Mouse (Mus musculus) T-helper 17 cell (primary cell): ENCODE data around the gene Gbf1.

ENCODE experiments used
- in situ Hi-C, 2 experiments: fragments of 300-600 bp; cut with MboI, MseI; formaldehyde crosslinking; loops; 1 replicate in 1 of 2; 2 replicates in 1 of 2; pipeline ENCODE4 v1.15.1; 2025; ENCODE audit warnings: high pct_unique_total_duplicates in 2 of 2

The Gbf1 gene

GRCm38 (mm10) chr19:46296938-46297337, 144.6 kb downstream of the Gbf1 start:
- in situ Hi-C loops = no loop called here

- in situ Hi-C loops = no loop called here
Observed at GRCm38 (mm10) chr19:46300294-46301045, 148.2 kb downstream of the Gbf1 start.

GRCm38 (mm10) chr19:46302551-46302950, 150.2 kb downstream of the Gbf1 start:
- in situ Hi-C loops = no loop called here

GRCm38 (mm10) chr19:46303251-46304215, 151.2 kb downstream of the Gbf1 start:
- in situ Hi-C loops = no loop called here

GRCm38 (mm10) chr19:46304216-46304841, 152.0 kb downstream of the Gbf1 start, which contains the start of gene Nfkb2:
TSS of gene Nfkb2 (plus strand) at chr19:46304320.
- in situ Hi-C loops = no loop called here

GRCm38 (mm10) chr19:46304908-46305333, 152.6 kb downstream of the Gbf1 start:
- in situ Hi-C loops = loop anchor here (5.0 kb wide), 1 partner anchor 168 kb away; no protein-coding TSS in a partner anchor

- in situ Hi-C loops = loop anchor here (5.0 kb wide), 1 partner anchor 168 kb away; no protein-coding TSS in a partner anchor
Observed at GRCm38 (mm10) chr19:46305432-46306267, 153.3 kb downstream of the Gbf1 start.

- in situ Hi-C loops = loop anchor here (5.0 kb wide), 1 partner anchor 169 kb away; no protein-coding TSS in a partner anchor
Observed at GRCm38 (mm10) chr19:46306268-46306610, 153.9 kb downstream of the Gbf1 start.

GRCm38 (mm10) chr19:46306751-46307289, 154.5 kb downstream of the Gbf1 start:
- in situ Hi-C loops = loop anchor here (5.0 kb wide), 1 partner anchor 170 kb away; no protein-coding TSS in a partner anchor

- in situ Hi-C loops = loop anchor here (5.0 kb wide), 1 partner anchor 170 kb away; no protein-coding TSS in a partner anchor
Observed at GRCm38 (mm10) chr19:46307781-46308180, 155.5 kb downstream of the Gbf1 start.

- in situ Hi-C loops = loop anchor here (5.0 kb wide), 1 partner anchor 171 kb away; no protein-coding TSS in a partner anchor
Observed at GRCm38 (mm10) chr19:46308303-46308702, 156.0 kb downstream of the Gbf1 start.

- in situ Hi-C loops = loop anchor here (5.0 kb wide), 1 partner anchor 172 kb away; no protein-coding TSS in a partner anchor
Observed at GRCm38 (mm10) chr19:46308706-46309435, 156.6 kb downstream of the Gbf1 start.

- in situ Hi-C loops = loop anchor here (5.0 kb wide), 1 partner anchor 172 kb away; no protein-coding TSS in a partner anchor
Observed at GRCm38 (mm10) chr19:46309651-46310305, 157.5 kb downstream of the Gbf1 start.

- in situ Hi-C loops = no loop called here
Observed at GRCm38 (mm10) chr19:46310312-46310865, 158.1 kb downstream of the Gbf1 start.

- in situ Hi-C loops = no loop called here
Observed at GRCm38 (mm10) chr19:46311341-46311740, 159.0 kb downstream of the Gbf1 start.

- in situ Hi-C loops = no loop called here
Observed at GRCm38 (mm10) chr19:46312566-46312965, 160.3 kb downstream of the Gbf1 start.

GRCm38 (mm10) chr19:46313116-46313515, 160.8 kb downstream of the Gbf1 start:
- in situ Hi-C loops = no loop called here

- in situ Hi-C loops = no loop called here
Observed at GRCm38 (mm10) chr19:46313591-46313990, 161.3 kb downstream of the Gbf1 start.
